Mouse (Mus musculus) layer of hippocampus, adult 8-10 months (tissue): ENCODE measurements around the gene Clec2g. TPM values are rescaled to one million over a fixed set of nuclear protein-coding genes. Genes with fewer than 3 reads are reported as not detected.
"Not testable (repeated sequence)": the region's sequence is repeated elsewhere in the genome, so short reads cannot be mapped to it uniquely, and the experiment has no call there.

Experiments used
- DNase-seq, 2 experiments: peaks; one replicate each; pipeline ENCODE4 v3.0.0; 2022; ENCODE audit warnings: low spot score in 2 of 2
- total RNA-seq, 4 experiments: library from RNA; stranded (reverse); gene quantifications; 2 replicates each; pipeline ENCODE4 v1.2.4; 2022

Gene Clec2g
- total RNA-seq, 4 experiments from 2014 or later: 0.69 to 1.0 TPM; not detected in 2

GRCm38 (mm10) chr6:128971394-128972039 is 37.3 kb downstream of the Clec2g start:
- DNase-seq: no peak

GRCm38 (mm10) chr6:128972156-128972555 is 38.0 kb downstream of the Clec2g start:
- no peak for DNase-seq

GRCm38 (mm10) chr6:128972687-128973438 is 38.7 kb downstream of the Clec2g start:
- no peak for DNase-seq

GRCm38 (mm10) chr6:128973439-128973697 is 39.2 kb downstream of the Clec2g start:
- no peak for DNase-seq

GRCm38 (mm10) chr6:128974850-128975249 is 40.7 kb downstream of the Clec2g start:
- DNase-seq: not testable (repeated sequence)

GRCm38 (mm10) chr6:128976194-128976593 is 42.0 kb downstream of the Clec2g start:
- DNase-seq: no peak

GRCm38 (mm10) chr6:128981951-128982541 is 47.9 kb downstream of the Clec2g start:
- DNase-seq: not testable (repeated sequence)

- no peak for DNase-seq
Measured at GRCm38 (mm10) chr6:128992337-128992736, 58.2 kb downstream of the Clec2g start.

GRCm38 (mm10) chr6:128992753-128993152 is 58.6 kb downstream of the Clec2g start:
- DNase-seq: no peak

GRCm38 (mm10) chr6:128993221-128993620 is 59.0 kb downstream of the Clec2g start:
- no peak for DNase-seq

GRCm38 (mm10) chr6:128994336-128994735 is 60.2 kb downstream of the Clec2g start:
- no peak for DNase-seq

GRCm38 (mm10) chr6:128994742-128995141 is 60.6 kb downstream of the Clec2g start:
- DNase-seq: no peak

GRCm38 (mm10) chr6:128995250-128996053 is 61.3 kb downstream of the Clec2g start:
- DNase-seq: no peak

GRCm38 (mm10) chr6:128996054-128996767 is 62.0 kb downstream of the Clec2g start:
- DNase-seq: no peak

- DNase-seq: no peak
Measured at GRCm38 (mm10) chr6:128996768-128997442, 62.7 kb downstream of the Clec2g start.

- no peak for DNase-seq
Measured at GRCm38 (mm10) chr6:129001392-129001791, 67.2 kb downstream of the Clec2g start.

GRCm38 (mm10) chr6:129008552-129008951 is 74.4 kb downstream of the Clec2g start:
- DNase-seq: no peak

- DNase-seq: not testable (repeated sequence)
Measured at GRCm38 (mm10) chr6:129009846-129010504, 75.8 kb downstream of the Clec2g start.

- no peak for DNase-seq
Measured at GRCm38 (mm10) chr6:129010505-129010873, 76.3 kb downstream of the Clec2g start.

- DNase-seq: not testable (repeated sequence)
Measured at GRCm38 (mm10) chr6:129012012-129012411, 77.8 kb downstream of the Clec2g start.
